Mouse (Mus musculus) heart, postnatal 0 days (tissue): ENCODE data around the gene Gm10392. TPM values are rescaled to one million over a fixed set of nuclear protein-coding genes. Genes with fewer than 3 reads are reported as not detected.

Source experiments
- ATAC-seq: fragments of 200-750 bp; cut with Nextera tagmentation; 2 replicates; pipeline ENCODE4 v1.8.0; 2017; ENCODE audit warnings: low read depth, moderate number of reproducible peaks, moderate library complexity; ENCODE audit not compliant: insufficient read depth
- DNase-seq: peaks from one replicate; pipeline ENCODE4 v3.0.0-alpha.2; 2016; ENCODE audit warnings: low spot score
- H3K27ac ChIP-seq: fragments of 300-500 bp; sonication (generic); 2 replicates; pipeline ENCODE4 v1.5.1; 2014; ENCODE audit warnings: low read depth, mild to moderate bottlenecking
- H3K27me3 ChIP-seq: fragments of 300-500 bp; sonication (generic); 2 replicates; pipeline ENCODE4 v1.6.1; 2014; ENCODE audit warnings: low read length, mixed read lengths; ENCODE audit not compliant: control insufficient read depth, insufficient read depth
- H3K36me3 ChIP-seq: fragments of 300-500 bp; sonication (generic); replicated peaks from 2 replicates; pipeline ENCODE4 v1.6.1; 2014; ENCODE audit warnings: low read length, mixed read lengths; ENCODE audit not compliant: control insufficient read depth, insufficient read depth
- H3K4me1 ChIP-seq: fragments of 300-500 bp; sonication (generic); 2 replicates; pipeline ENCODE4 v1.6.1; 2014; ENCODE audit warnings: antibody characterized with exemption; ENCODE audit not compliant: control insufficient read depth, insufficient read depth
- H3K4me2 ChIP-seq: fragments of 300-500 bp; sonication (generic); 2 replicates; pipeline ENCODE4 v1.6.1; 2014; ENCODE audit warnings: low read depth, mild to moderate bottlenecking, low read length, moderate library complexity
- H3K4me3 ChIP-seq: fragments of 300-500 bp; sonication (generic); 2 replicates; pipeline ENCODE4 v1.5.1; 2014; ENCODE audit warnings: low read depth, low read length
- H3K9ac ChIP-seq: fragments of 300-500 bp; sonication (generic); replicated peaks from 2 replicates; pipeline ENCODE4 v1.6.1; 2014; ENCODE audit warnings: low read depth, low read length, mixed read lengths
- H3K9me3 ChIP-seq: fragments of 300-500 bp; sonication (generic); replicated peaks from 2 replicates; pipeline ENCODE4 v1.6.1; 2016; ENCODE audit warnings: low read length; ENCODE audit not compliant: control insufficient read depth
- CTCF ChIP-seq: IDR thresholded peaks from 2 replicates; pipeline ENCODE4 v1.5.1; 2016; ENCODE audit warnings: antibody characterized with exemption, control low read depth, low read depth
- EP300 ChIP-seq: IDR thresholded peaks from 2 replicates; pipeline ENCODE4 v1.6.1; 2016; ENCODE audit warnings: antibody characterized with exemption, low read depth
- WGBS: fragments of 180-500 bp; shearing (Covaris S2); extraction: QIAGEN DNeasy Blood & Tissue Kit; methylation state at CpG from one replicate; pipeline ENCODE4 v1.1.7; 2014; 5-methylcytosine and 5-hydroxymethylcytosine counted together
- polyA plus RNA-seq: library from polyadenylated mRNA; unstranded; fragments of >200 nt; fragmentation: Nextera tagmentation; extraction: Ambion mirVana; gene quantifications from 2 replicates; pipeline ENCODE4 v1.2.1, GENCODE M21; 2015
- total RNA-seq: library from RNA; depleted of rRNA; stranded (reverse); fragments of >200 nt; gene quantifications from 2 replicates; pipeline ENCODE4 v1.2.3, GENCODE M21; 2014; ENCODE audit warnings: low replicate concordance

The Gm10392 gene
- total and polyA plus RNA-seq, 2 experiments from 2014 or later = 0.08 TPM; not detected in 1

GRCm38 (mm10) chr11:77512891-77513810 is 5.8 kb downstream of the Gm10392 start:
- Histone ChIP-seq H3K4me2 (peak overlapping the region; percentile 81), H3K9ac (peak overlapping the region; percentile 62), H3K27me3 (peaks cover 5% of the 10 kb centered on the region; the same call in 1 of the 2 replicates), H3K9me3 (no peaks in the 10 kb centered on the region), H3K4me3 (peak overlapping the region; percentile 69), H3K4me1 (peaks cover 30% of the 10 kb centered on the region), H3K27ac (peak overlapping the region; percentile 70), H3K36me3 (no peaks in the 10 kb centered on the region)
- WGBS = under 1% methylated on average over 64 of the region's 84 CpGs
- TF ChIP-seq EP300 = no peak
- no peak for TF ChIP-seq CTCF
- ATAC-seq (peak; percentile 75), DNase-seq (peak; percentile 87)

- Histone ChIP-seq H3K27me3 (peaks cover 5% of the 10 kb centered on the region; the same call in 1 of the 2 replicates), H3K9me3 (no peaks in the 10 kb centered on the region), H3K4me2 (no peak overlapping the region), H3K27ac (no peak overlapping the region), H3K4me1 (peaks cover 30% of the 10 kb centered on the region), H3K9ac (no peak overlapping the region), H3K36me3 (peaks cover 10% of the 10 kb centered on the region), H3K4me3 (no peak overlapping the region)
- DNase-seq (no peak), ATAC-seq (no peak)
- no peak for TF ChIP-seq CTCF
- TF ChIP-seq EP300 = no peak
- WGBS = 70% methylated on average over 5 of the region's 5 CpGs
These were observed 7.7 kb downstream of the Gm10392 start for GRCm38 (mm10) chr11:77511336-77511735.

- peak overlapping the region; percentile 70 for H3K4me2 ChIP-seq
- H3K36me3 ChIP-seq = peaks cover 40% of the 10 kb centered on the region
- peak overlapping the region; percentile 49 for H3K9ac ChIP-seq
- H3K27ac ChIP-seq = peak overlapping the region; percentile 74
- peak overlapping the region; percentile 42 for H3K4me3 ChIP-seq
- peaks cover 14% of the 10 kb centered on the region for H3K4me1 ChIP-seq
- peak; percentile 68 for TF ChIP-seq EP300
- TF ChIP-seq CTCF = peak; percentile 83
- DNase-seq = peak; percentile 88
- 18% methylated on average over 48 of the region's 49 CpGs for whole genome bisulfite sequencing
- H3K27me3 ChIP-seq = no peaks in the 10 kb centered on the region
- peak; percentile 78 for ATAC-seq
- H3K9me3 ChIP-seq = no peaks in the 10 kb centered on the region
These were observed 10.7 kb downstream of the Gm10392 start for GRCm38 (mm10) chr11:77508068-77509021.

- no peak overlapping the region for H3K9ac ChIP-seq
- no peak overlapping the region for H3K4me2 ChIP-seq
- no peaks in the 10 kb centered on the region for H3K27me3 ChIP-seq
- peaks cover 12% of the 10 kb centered on the region for H3K4me1 ChIP-seq
- H3K4me3 ChIP-seq = no peak overlapping the region
- WGBS = 72% methylated on average over 4 of the region's 4 CpGs
- DNase-seq (no peak), ATAC-seq (no peak)
- peaks cover 49% of the 10 kb centered on the region for H3K36me3 ChIP-seq
- TF ChIP-seq EP300 = no peak
- no peak for TF ChIP-seq CTCF
- H3K9me3 ChIP-seq = no peaks in the 10 kb centered on the region
- H3K27ac ChIP-seq = no peak overlapping the region
These were observed 11.6 kb downstream of the Gm10392 start for GRCm38 (mm10) chr11:77507426-77507825.

GRCm38 (mm10) chr11:77506941-77507340 is 12.1 kb downstream of the Gm10392 start:
- TF ChIP-seq CTCF = no peak
- no peak for TF ChIP-seq EP300
- WGBS = 83% methylated on average over 6 of the region's 6 CpGs
- Histone ChIP-seq H3K9ac (no peak overlapping the region), H3K9me3 (no peaks in the 10 kb centered on the region), H3K4me3 (no peak overlapping the region), H3K27me3 (no peaks in the 10 kb centered on the region), H3K4me1 (0 out of 2 replicates have a peak, but pooled peaks cover 8% of the 10 kb centered on the region), H3K36me3 (peaks cover 54% of the 10 kb centered on the region), H3K27ac (no peak overlapping the region), H3K4me2 (no peak overlapping the region)
- DNase-seq = no peak
- no peak for ATAC-seq
